ENCODE assay signal across 11 mouse cellular contexts in genomic region chr5:115522981-115523499, GRCm38 (mm10). TPM values are rescaled to one million over a fixed set of nuclear protein-coding genes. Genes with fewer than 3 reads are reported as not detected.
DNase-seq lines count a peak whose midpoint lies in the region; ATAC-seq and TF ChIP-seq lines count a peak whose summit lies in the region.
"Had no signal": no experiment of that assay in that cellular context is flagged by ENCODE, and none has a peak within 500 bp of the region (broad histone marks: within the 10 kb centered on the region; RNA-seq: fewer than 3 reads in every experiment).

No protein-coding gene starts in this region.

- no peak overlapping the region for H3K4me2 ChIP-seq in embryonic facial prominence, embryonic 15.5 days (replicated peaks)
- peak overlapping the region; percentile 41 for H3K4me2 ChIP-seq in intestine, postnatal 0 days (replicated peaks; ENCODE audit: low read depth)
- peak overlapping the region; percentile 64 for H3K4me2 ChIP-seq in liver, embryonic 13.5 days

- no peak for DNase-seq in layer of hippocampus, adult 2 months (ENCODE audit: low spot score in 2 of 2)
- DNase-seq in layer of hippocampus, adult 18-20 months (ENCODE audit: low spot score in 2 of 2): no peak
- no peak for DNase-seq in liver, embryonic 13.5 days
- no peak for DNase-seq in left cerebral cortex, postnatal 36 days (ENCODE audit: low spot score in 2 of 2)
- DNase-seq in c-Kit-positive CD71-positive TER-119-positive erythroid progenitor cells, embryonic 14.5 days (ENCODE audit: low spot score): no peak
- DNase-seq: adrenal gland, adult 2 months; cerebellum, adult 2 months had no signal

- H3K27ac ChIP-seq in layer of hippocampus, adult 2 months: peak overlapping the region; percentile 36; the same call in 1 of the 2 replicates
- H3K27ac ChIP-seq in embryonic facial prominence, embryonic 15.5 days (replicated peaks): peak overlapping the region; percentile 76; the same call in 1 of the 2 replicates
- peak overlapping the region; percentile 85 for H3K27ac ChIP-seq in intestine, postnatal 0 days (ENCODE audit: low read depth, low read length)
- H3K27ac ChIP-seq in liver, embryonic 13.5 days: peak overlapping the region; percentile 84

- no peaks in the 10 kb centered on the region for H3K27me3 ChIP-seq in embryonic facial prominence, embryonic 15.5 days
- no peaks in the 10 kb centered on the region for H3K27me3 ChIP-seq in intestine, postnatal 0 days (replicated peaks; ENCODE audit: control insufficient read depth, insufficient read depth, low read length)
- no peaks in the 10 kb centered on the region for H3K27me3 ChIP-seq in liver, embryonic 13.5 days

- intact Hi-C loops in left cerebral cortex, postnatal 36 days (cut with DNase I): no loop called here

- no peaks in the 10 kb centered on the region for H3K9me3 ChIP-seq in embryonic facial prominence, embryonic 15.5 days (replicated peaks)
- H3K9me3 ChIP-seq in intestine, postnatal 0 days (ENCODE audit: control insufficient read depth): no peaks in the 10 kb centered on the region
- H3K9me3 ChIP-seq in liver, embryonic 13.5 days (replicated peaks): no peaks in the 10 kb centered on the region

- ATAC-seq in embryonic facial prominence, embryonic 15.5 days (ENCODE audit: insufficient number of reproducible peaks, low FRiP score, low TSS enrichment, low read depth): no peak
- ATAC-seq in intestine, postnatal 0 days: peak; percentile 70
- ATAC-seq in liver, embryonic 13.5 days (ENCODE audit: low read depth): 0 out of 2 replicates have a peak, but pooled peaks have one; percentile 9
- ATAC-seq in CD4-positive, CD25-positive, alpha-beta regulatory T cell, adult 4 months: no peak

- WGBS in embryonic facial prominence, embryonic 15.5 days: 64% methylated on average over 15 of the region's 15 CpGs
- 41% methylated on average over 15 of the region's 15 CpGs for WGBS in intestine, postnatal 0 days
- 63% methylated on average over 15 of the region's 15 CpGs for WGBS in liver, embryonic 13.5 days (ENCODE audit: insufficient replicate concordance)

- H3K9ac ChIP-seq in embryonic facial prominence, embryonic 15.5 days: no peak overlapping the region
- H3K9ac ChIP-seq in intestine, postnatal 0 days (ENCODE audit: low read depth, low read length): no peak overlapping the region
- H3K9ac ChIP-seq in liver, embryonic 13.5 days: 0 out of 2 replicates have a peak overlapping the region, but pooled peaks have one; percentile 14

- peaks cover 68% of the 10 kb centered on the region for H3K4me1 ChIP-seq in embryonic facial prominence, embryonic 15.5 days
- H3K4me1 ChIP-seq in intestine, postnatal 0 days (replicated peaks; ENCODE audit: control insufficient read depth, insufficient read depth, low read length): peaks cover 16% of the 10 kb centered on the region
- peaks cover 77% of the 10 kb centered on the region for H3K4me1 ChIP-seq in liver, embryonic 13.5 days (replicated peaks)

- H3K4me3 ChIP-seq in layer of hippocampus, adult 2 months: no peak overlapping the region
- H3K4me3 ChIP-seq in embryonic facial prominence, embryonic 15.5 days (replicated peaks): no peak overlapping the region
- H3K4me3 ChIP-seq in intestine, postnatal 0 days (ENCODE audit: low read depth, low read length): no peak overlapping the region
- H3K4me3 ChIP-seq in liver, embryonic 13.5 days (replicated peaks): no peak overlapping the region

- no peak for TF ChIP-seq CTCF in layer of hippocampus, adult 2 months (conservative IDR thresholded peaks at IDR 0.05)
- TF ChIP-seq CTCF in intestine, postnatal 0 days (IDR thresholded peaks at IDR 0.05; ENCODE audit: low read depth): no peak

- no peaks in the 10 kb centered on the region for H3K36me3 ChIP-seq in embryonic facial prominence, embryonic 15.5 days
- H3K36me3 ChIP-seq in intestine, postnatal 0 days (ENCODE audit: control insufficient read depth, insufficient read depth): peaks cover 4% of the 10 kb centered on the region; the same call in 1 of the 2 replicates
- 0 out of 2 replicates have a peak, but pooled peaks cover 3% of the 10 kb centered on the region for H3K36me3 ChIP-seq in liver, embryonic 13.5 days

RNA-seq across cellular contexts. Expression of gene Pxn, which starts 16.6 kb away (rescaled TPM):
- 10 to 100 TPM; 40.8 to 47.3 TPM for total RNA-seq in layer of hippocampus, adult 2 months (2021)
- total RNA-seq in layer of hippocampus, adult 18-20 months (2021): 10 to 100 TPM; 34.5 to 42.3 TPM
- 51.5 and 52.8 TPM in 2 replicates for polyA plus RNA-seq in embryonic facial prominence, embryonic 15.5 days (2015; fragmentation: Nextera tagmentation; extraction: Ambion mirVana)
- 65.1 and 71.1 TPM in 2 replicates for polyA plus RNA-seq in intestine, postnatal 0 days (2015; fragmentation: Nextera tagmentation; extraction: Ambion mirVana)
- polyA plus RNA-seq in liver, embryonic 13.5 days (2015; fragmentation: Nextera tagmentation; extraction: Ambion mirVana): 11.1 and 14.5 TPM in 2 replicates
- total RNA-seq in left cerebral cortex, postnatal 36 days (2021): 10 to 100 TPM; 15.1 to 24.7 TPM
- polyA plus RNA-seq in CD4-positive, CD25-positive, alpha-beta regulatory T cell, adult 4 months (2017; shearing (Covaris generic)): 10 to 100 TPM; 14.5 to 23.4 TPM

RNA-seq across cellular contexts. Expression of gene Rplp0, which starts 36.2 kb away (rescaled TPM):
- total RNA-seq in layer of hippocampus, adult 2 months (2021): 100 to 1,000 TPM; 225 to 234 TPM
- 100 to 1,000 TPM; 210 to 218 TPM for total RNA-seq in layer of hippocampus, adult 18-20 months (2021)
- 1,780 and 1,815 TPM in 2 replicates for polyA plus RNA-seq in embryonic facial prominence, embryonic 15.5 days (2015; fragmentation: Nextera tagmentation; extraction: Ambion mirVana)
- polyA plus RNA-seq in intestine, postnatal 0 days (2015; fragmentation: Nextera tagmentation; extraction: Ambion mirVana): 832 and 868 TPM in 2 replicates
- polyA plus RNA-seq in liver, embryonic 13.5 days (2015; fragmentation: Nextera tagmentation; extraction: Ambion mirVana): 1,664 and 1,673 TPM in 2 replicates
- total RNA-seq in left cerebral cortex, postnatal 36 days (2021): 100 to 1,000 TPM; 173 to 213 TPM
- 1,000 to 10,000 TPM; 4,123 to 4,128 TPM for polyA plus RNA-seq in CD4-positive, CD25-positive, alpha-beta regulatory T cell, adult 4 months (2017; shearing (Covaris generic))

RNA-seq across cellular contexts. Expression of gene Sirt4, which starts 38.5 kb away (rescaled TPM):
- 10 to 100 TPM; 37.8 to 56.5 TPM for total RNA-seq in layer of hippocampus, adult 2 months (2021)
- total RNA-seq in layer of hippocampus, adult 18-20 months (2021): 10 to 100 TPM; 27.9 to 35.7 TPM
- polyA plus RNA-seq in embryonic facial prominence, embryonic 15.5 days (2015; fragmentation: Nextera tagmentation; extraction: Ambion mirVana): 29.2 and 32.8 TPM in 2 replicates
- polyA plus RNA-seq in intestine, postnatal 0 days (2015; fragmentation: Nextera tagmentation; extraction: Ambion mirVana): 5.0 and 6.4 TPM in 2 replicates
- 5.6 and 6.1 TPM in 2 replicates for polyA plus RNA-seq in liver, embryonic 13.5 days (2015; fragmentation: Nextera tagmentation; extraction: Ambion mirVana)
- 10 to 100 TPM; 19.7 to 51.7 TPM for total RNA-seq in left cerebral cortex, postnatal 36 days (2021)
- polyA plus RNA-seq in CD4-positive, CD25-positive, alpha-beta regulatory T cell, adult 4 months (2017; shearing (Covaris generic)): 10 to 100 TPM in 1 of 2 experiments, 1 to 10 TPM in 1; 9.9 to 18.6 TPM

RNA-seq across cellular contexts. Expression of gene Gcn1l1, which starts 42.0 kb away (rescaled TPM):
- total RNA-seq in layer of hippocampus, adult 2 months (2021): 10 to 100 TPM; 74.5 to 76.7 TPM
- total RNA-seq in layer of hippocampus, adult 18-20 months (2021): 10 to 100 TPM; 64.0 to 68.7 TPM
- 36.2 and 36.4 TPM in 2 replicates for polyA plus RNA-seq in embryonic facial prominence, embryonic 15.5 days (2015; fragmentation: Nextera tagmentation; extraction: Ambion mirVana)
- polyA plus RNA-seq in intestine, postnatal 0 days (2015; fragmentation: Nextera tagmentation; extraction: Ambion mirVana): 9.3 and 9.6 TPM in 2 replicates
- 18.7 and 19.3 TPM in 2 replicates for polyA plus RNA-seq in liver, embryonic 13.5 days (2015; fragmentation: Nextera tagmentation; extraction: Ambion mirVana)
- 10 to 100 TPM; 61.2 to 69.0 TPM for total RNA-seq in left cerebral cortex, postnatal 36 days (2021)
- polyA plus RNA-seq in CD4-positive, CD25-positive, alpha-beta regulatory T cell, adult 4 months (2017; shearing (Covaris generic)): 10 to 100 TPM; 25.2 to 36.2 TPM

RNA-seq across cellular contexts. Expression of gene Pla2g1b, which starts 57.0 kb away (rescaled TPM):
- total RNA-seq in layer of hippocampus, adult 2 months (2021): not detected
- total RNA-seq in layer of hippocampus, adult 18-20 months (2021): not detected
- polyA plus RNA-seq in embryonic facial prominence, embryonic 15.5 days (2015; fragmentation: Nextera tagmentation; extraction: Ambion mirVana): not detected in 2 replicates
- 0.78 and 0.98 TPM in 2 replicates for polyA plus RNA-seq in intestine, postnatal 0 days (2015; fragmentation: Nextera tagmentation; extraction: Ambion mirVana)
- polyA plus RNA-seq in liver, embryonic 13.5 days (2015; fragmentation: Nextera tagmentation; extraction: Ambion mirVana): 0.35 TPM in 1 of 2 replicates, not detected in the other
- total RNA-seq in left cerebral cortex, postnatal 36 days (2021): not detected
- polyA plus RNA-seq in CD4-positive, CD25-positive, alpha-beta regulatory T cell, adult 4 months (2017; shearing (Covaris generic)): not detected
- total RNA-seq: adrenal gland, adult 2 months; gastrocnemius, adult 18-20 months had no signal
- polyA plus RNA-seq: adrenal gland, adult 2 months; cerebellum, adult 2 months had no signal

Comparison
In these comparisons a context has a peak if more than half of its experiments do, and no peak if none do; other contexts are left out.
1. ATAC-seq: peak in intestine, postnatal 0 days (single experiment) and liver, embryonic 13.5 days (single experiment); none in embryonic facial prominence, embryonic 15.5 days (single experiment) and CD4-positive, CD25-positive, alpha-beta regulatory T cell, adult 4 months (single experiment).
2. Peak in every context shown above with its lines, with median percentiles within 50 percentile points of each other: H3K27ac ChIP-seq.